Mouse (Mus musculus): Measurements from ENCODE around the gene Stk26.

GRCm38 (mm10) chrX:50930309-50930708, 89.5 kb downstream of the Stk26 start:
- no peak for TF ChIP-seq CTCF (IDR thresholded peaks at IDR 0.05)
- no peak for TF ChIP-seq EP300 (IDR thresholded peaks at IDR 0.05; ENCODE audit: insufficient read depth, low read depth, low read length)
- TF ChIP-seq POLR2A (IDR thresholded peaks at IDR 0.05; ENCODE audit: insufficient read depth, low read depth, low read length): no peak
